Mouse (Mus musculus): ENCODE data around the gene Ifit1bl1.
"Not testable (repeated sequence)": the region's sequence is repeated elsewhere in the genome, so short reads cannot be mapped to it uniquely, and the experiment has no call there.

Gene Ifit1bl1

GRCm38 (mm10) chr19:34601888-34602287, at the start of gene Ifit1bl1:
Ifit1bl1 (minus strand) TSS chr19:34601956.
- peak; percentile 51 for DNase-seq

- DNase-seq: no peak
Observed at GRCm38 (mm10) chr19:34650997-34651396, 49.2 kb upstream of the Ifit1bl1 start.

- no peak for DNase-seq
Observed at GRCm38 (mm10) chr19:34650276-34650675, 48.5 kb upstream of the Ifit1bl1 start.

DNA sequence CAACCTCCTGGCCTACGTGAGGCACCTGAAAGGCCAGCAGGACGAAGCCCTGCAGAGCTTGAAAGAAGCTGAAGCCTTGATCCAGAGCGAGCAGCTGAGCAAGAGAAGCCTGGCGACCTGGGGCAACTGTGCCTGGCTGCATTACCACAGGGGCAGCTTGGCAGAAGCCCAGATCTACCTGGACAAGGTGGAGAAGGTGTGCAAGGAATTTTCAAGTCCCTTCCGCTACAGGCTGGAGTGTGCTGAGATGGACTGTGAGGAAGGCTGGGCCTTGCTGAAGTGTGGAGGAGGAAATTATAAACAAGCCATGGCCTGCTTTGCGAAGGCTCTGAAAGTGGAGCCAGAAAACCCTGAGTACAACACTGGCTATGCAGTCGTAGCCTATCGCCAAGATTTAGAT, 45.9 kb upstream of the Ifit1bl1 start:
- DNase-seq: peak; percentile 69

DNA sequence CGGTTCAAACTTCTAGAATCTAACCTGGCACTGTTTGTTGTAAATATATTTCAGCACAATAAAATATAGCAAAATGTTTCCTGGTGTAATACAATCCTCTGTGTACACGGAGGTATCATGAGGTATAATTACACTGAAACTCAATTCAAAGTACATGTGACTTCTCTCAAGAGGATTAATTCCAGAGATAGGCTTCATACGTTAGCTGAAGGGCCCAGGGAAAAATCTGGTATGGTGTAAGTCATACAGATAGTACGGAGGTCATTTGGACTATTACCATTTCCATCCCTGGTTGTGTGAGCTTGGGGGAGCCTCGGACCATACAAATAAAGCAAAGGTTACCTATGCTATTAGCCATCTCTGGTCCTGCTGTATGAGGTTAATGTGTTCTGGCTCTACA, 40.9 kb upstream of the Ifit1bl1 start:
- no peak for DNase-seq

DNA sequence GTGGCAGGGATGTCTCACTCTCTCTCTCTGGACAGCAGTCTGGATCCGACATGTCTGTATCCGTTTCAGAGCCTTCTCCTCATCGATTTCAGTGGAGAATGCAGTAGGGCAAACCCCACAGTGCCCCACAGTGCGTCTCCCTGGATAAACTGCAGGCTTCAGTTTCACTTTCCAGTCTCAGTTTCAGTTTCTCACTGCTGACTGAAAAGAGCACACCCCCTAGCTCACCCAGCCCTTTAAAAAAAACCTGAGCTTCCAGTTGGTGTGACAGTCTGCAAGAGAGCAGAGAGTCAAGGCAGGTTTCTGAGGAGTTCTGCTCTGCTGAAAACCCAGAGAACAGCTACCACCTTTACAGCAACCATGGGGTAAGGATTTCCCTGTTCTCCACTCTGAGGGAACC, 38.9 kb upstream of the Ifit1bl1 start, which contains the start of the genes Ifit1bl2 and Ifit1:
Gene Ifit1bl2 (minus strand): TSS at position 121 of the 400 bp plus-strand sequence.
Gene Ifit1 (plus strand): TSS at position 249 of the 400 bp plus-strand sequence.
- DNase-seq: peak; percentile 66

GRCm38 (mm10) chr19:34636933-34637557, 35.3 kb upstream of the Ifit1bl1 start:
- DNase-seq: peak; percentile 83

DNA sequence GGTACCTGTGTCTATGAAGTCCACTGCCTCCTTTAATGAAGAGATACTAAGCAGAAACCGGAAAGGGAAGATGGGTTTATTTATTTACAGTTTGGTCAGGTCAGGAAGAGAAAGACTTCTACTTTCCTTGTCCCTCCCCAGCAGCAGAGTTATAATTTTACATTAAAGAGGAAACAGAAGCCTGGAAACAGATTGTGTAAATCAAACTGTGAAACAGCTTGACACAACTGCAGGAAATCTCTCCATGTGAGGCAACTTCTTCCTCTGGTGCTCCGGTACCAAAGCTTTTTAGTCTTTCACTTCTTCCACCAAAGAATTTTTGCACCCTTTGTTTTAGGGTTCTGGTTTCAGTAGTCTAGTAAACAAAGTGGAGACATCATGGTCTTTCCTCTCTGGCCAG, 31.7 kb upstream of the Ifit1bl1 start:
- DNase-seq: no peak

- DNase-seq: peak; percentile 74
Observed at GRCm38 (mm10) chr19:34631487-34631886, 29.7 kb upstream of the Ifit1bl1 start.

DNA sequence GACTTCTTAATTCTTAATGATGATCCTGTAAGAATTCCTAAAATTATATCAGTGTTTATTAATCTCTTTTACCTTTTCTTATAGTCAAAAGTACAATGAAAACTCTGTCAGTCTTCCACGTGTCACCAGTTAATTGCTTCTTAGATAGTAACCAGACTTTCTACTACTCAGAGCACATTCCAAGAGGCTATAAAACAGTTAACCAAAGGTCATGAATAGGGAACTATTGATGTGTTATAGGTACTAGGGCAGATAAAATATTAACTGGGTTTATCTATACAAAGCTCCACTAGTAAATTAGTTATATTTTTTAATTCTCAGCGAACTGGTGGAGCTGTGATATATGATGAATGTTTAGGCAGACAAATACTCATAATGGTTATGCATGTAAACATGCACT, 25.7 kb upstream of the Ifit1bl1 start:
- no peak for DNase-seq

GRCm38 (mm10) chr19:34624663-34625062, 22.9 kb upstream of the Ifit1bl1 start:
- no peak for DNase-seq

- DNase-seq: no peak
Observed at GRCm38 (mm10) chr19:34623781-34624180, 22.0 kb upstream of the Ifit1bl1 start.

- DNase-seq: no peak
Observed at GRCm38 (mm10) chr19:34620871-34621270, 19.1 kb upstream of the Ifit1bl1 start.

DNA sequence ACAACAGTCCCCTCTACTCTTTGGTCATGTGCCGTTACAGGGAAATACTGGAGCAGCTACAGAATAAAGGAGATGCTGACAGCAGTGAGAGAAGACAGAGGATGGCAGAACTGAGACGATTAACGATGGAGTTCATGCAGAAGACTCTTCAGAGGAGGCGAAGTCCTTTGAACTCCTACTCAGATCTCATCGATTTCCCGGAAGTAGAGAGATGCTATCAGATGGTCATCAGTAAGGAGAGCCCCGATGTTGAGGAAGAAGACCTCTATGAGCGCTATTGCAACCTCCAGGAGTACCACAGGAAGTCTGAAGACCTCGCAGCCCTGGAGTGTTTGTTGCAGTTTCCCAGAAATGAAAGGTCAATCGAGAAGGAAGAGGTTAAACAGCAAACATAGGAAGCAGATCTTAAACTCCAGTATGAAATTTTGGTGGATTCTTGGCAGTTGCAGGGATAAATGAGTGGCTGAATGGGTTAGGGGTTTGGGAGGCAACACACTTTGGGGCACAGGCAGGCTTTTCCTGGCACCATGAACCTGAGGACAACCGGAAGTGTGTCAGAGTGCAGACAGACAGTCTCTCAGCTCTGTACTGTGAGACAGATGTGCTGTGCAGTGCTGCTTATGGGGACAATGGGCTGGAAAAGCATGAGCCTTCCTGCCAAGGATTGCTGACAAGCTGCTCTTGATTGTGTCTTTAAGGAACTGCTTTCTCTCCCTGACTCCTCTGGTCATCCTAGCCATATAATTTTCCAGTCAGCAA, 10.7 kb upstream of the Ifit1bl1 start:
- not testable (repeated sequence) for DNase-seq

GRCm38 (mm10) chr19:34610118-34610517, 8.4 kb upstream of the Ifit1bl1 start:
- DNase-seq: not testable (repeated sequence)

- peak; percentile 46 for DNase-seq
Observed at GRCm38 (mm10) chr19:34607237-34608051, 5.7 kb upstream of the Ifit1bl1 start, which contains the start of gene Ifit3b. Ifit3b (plus strand) TSS chr19:34607970.

DNA sequence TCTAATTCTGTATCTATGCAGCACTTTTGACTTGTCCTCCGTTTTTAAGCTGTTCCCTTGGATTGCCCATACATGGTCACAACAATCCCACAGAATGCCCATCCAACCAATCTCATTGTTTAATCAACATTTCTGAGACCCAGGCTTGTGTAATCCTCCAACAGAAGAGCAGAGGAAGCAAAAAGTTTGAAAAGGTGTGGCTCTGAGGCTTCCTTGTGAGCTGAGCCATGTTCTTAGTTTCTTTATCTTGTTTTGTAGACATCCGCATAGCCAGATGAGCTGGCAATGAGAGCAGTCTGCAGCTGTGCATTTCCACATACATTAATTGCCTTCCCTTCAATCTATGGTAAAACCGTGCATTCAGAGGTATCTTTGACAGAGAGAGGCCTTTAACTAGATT, 3.7 kb upstream of the Ifit1bl1 start:
- no peak for DNase-seq

DNA sequence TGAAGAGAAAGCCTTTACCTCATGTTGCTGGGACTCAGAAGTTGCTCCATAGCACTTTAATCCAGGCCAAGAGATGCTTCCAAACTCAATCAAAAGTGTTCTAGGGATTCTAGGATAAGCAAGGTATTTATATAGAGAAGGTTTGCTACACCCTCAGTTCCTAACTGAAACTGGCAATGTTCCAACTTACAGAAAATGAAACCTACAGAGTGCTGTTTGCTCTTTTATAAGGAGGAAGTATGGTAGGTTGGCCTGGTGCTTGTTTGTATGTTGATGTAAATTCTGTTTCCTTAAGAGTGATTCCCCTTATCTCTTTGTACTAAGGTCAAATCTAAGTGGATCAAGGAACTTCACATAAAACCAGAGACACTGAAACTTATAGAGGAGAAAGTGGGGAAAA, 2.5 kb downstream of the Ifit1bl1 start:
- DNase-seq: peak; percentile 55

DNA sequence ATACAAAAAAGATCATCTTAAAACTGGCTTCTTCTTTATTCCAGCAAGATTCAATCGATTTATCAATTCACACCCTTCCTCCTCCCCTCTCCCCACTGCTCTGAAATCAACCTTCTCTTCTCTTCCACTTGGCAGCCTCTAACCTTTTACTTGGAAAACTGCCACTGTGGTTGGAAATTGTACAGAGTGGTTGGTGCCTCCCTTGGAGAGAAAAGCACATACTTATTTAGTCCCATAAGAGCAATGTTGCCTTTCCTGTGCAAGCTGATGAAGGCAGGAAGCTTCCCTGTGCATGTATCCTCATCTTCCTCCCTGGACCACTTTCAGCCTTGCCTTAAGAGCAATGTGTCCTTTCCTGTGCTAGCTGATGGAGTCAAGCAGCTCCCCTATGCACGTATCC, 3.4 kb downstream of the Ifit1bl1 start:
- peak; percentile 81 for DNase-seq

GRCm38 (mm10) chr19:34596811-34597210, 4.9 kb downstream of the Ifit1bl1 start:
- DNase-seq: no peak

GRCm38 (mm10) chr19:34594523-34594922, 7.2 kb downstream of the Ifit1bl1 start:
- DNase-seq: peak; percentile 42

DNA sequence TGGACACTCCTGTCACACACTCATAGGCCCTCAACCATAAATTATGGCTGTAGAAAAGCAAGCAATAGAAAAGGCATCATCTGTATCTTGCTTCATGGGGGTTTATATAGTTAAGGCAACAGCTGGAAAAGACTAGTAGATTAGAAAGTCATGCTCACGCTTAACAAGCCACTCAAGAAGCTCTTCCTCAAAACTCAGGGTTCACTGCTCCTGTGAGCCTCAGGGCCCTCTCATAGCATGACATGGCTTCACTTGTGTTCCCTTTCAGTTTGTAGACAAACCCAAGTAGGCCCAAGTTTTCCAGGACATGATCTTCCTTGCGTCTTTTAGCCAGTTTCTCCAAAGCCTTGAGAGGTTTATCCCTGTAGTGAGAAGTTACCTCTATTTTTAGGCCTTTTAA, 8.3 kb downstream of the Ifit1bl1 start:
- DNase-seq: no peak

DNA sequence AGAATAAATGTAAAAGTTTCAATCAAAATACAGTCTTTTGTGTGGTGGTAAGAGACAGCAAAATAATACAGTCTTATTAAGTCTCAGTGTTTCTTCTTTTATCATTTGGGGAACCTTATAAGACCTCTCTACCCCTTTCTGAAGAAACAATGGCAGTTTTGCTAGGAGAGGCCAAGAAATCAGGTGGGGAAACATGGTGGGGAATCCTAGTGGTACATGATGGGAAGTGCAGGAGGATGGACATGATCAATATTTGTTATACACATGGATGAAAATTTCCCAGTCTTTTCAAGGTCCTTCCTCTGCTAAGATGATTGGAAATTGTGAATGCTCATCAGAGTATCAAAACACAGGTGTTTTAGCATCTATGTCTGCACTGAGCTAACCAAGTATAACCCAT, 12.8 kb downstream of the Ifit1bl1 start:
- DNase-seq: no peak

Data from lung, postnatal 36 days (tissue).